Mouse (Mus musculus) lung, postnatal 4 days (tissue): ENCODE measurements around the gene Fbxo4.

ENCODE experiments used
- DNase-seq, 2 experiments: peaks; one replicate each; pipeline ENCODE4 v3.0.0; 2021

Gene Fbxo4

GRCm38 (mm10) chr15:3978279-3978678 is 1.1 kb downstream of the Fbxo4 start:
- DNase-seq, result no peak

- no peak for DNase-seq
These were observed 6.1 kb downstream of the Fbxo4 start for GRCm38 (mm10) chr15:3973300-3973699.

GRCm38 (mm10) chr15:3970193-3970592 is 9.2 kb downstream of the Fbxo4 start:
- no peak for DNase-seq

GRCm38 (mm10) chr15:3969743-3970142 is 9.6 kb downstream of the Fbxo4 start:
- no peak for DNase-seq

- no peak for DNase-seq
These were observed 17.1 kb downstream of the Fbxo4 start for GRCm38 (mm10) chr15:3962251-3962650.

- DNase-seq, result no peak
These were observed 19.3 kb downstream of the Fbxo4 start for GRCm38 (mm10) chr15:3960094-3960493.

- peak; percentile 22 to 63 for DNase-seq
These were observed 21.4 kb downstream of the Fbxo4 start for GRCm38 (mm10) chr15:3957982-3958381.

GRCm38 (mm10) chr15:3954971-3955370 is 24.4 kb downstream of the Fbxo4 start:
- DNase-seq, result no peak

GRCm38 (mm10) chr15:3938132-3938531 is 41.2 kb downstream of the Fbxo4 start:
- no peak for DNase-seq

- DNase-seq, result no peak
These were observed 43.3 kb downstream of the Fbxo4 start for GRCm38 (mm10) chr15:3936056-3936455.

- DNase-seq, result no peak
These were observed 45.9 kb downstream of the Fbxo4 start for GRCm38 (mm10) chr15:3933466-3933865.

GRCm38 (mm10) chr15:3931931-3932330 is 47.4 kb downstream of the Fbxo4 start:
- DNase-seq, result no peak
